Mouse (Mus musculus) embryo, embryonic 10.5 days (tissue): Measurements from ENCODE around the gene Podxl2.

ENCODE experiments used
- DNase-seq: peaks from one replicate; pipeline ENCODE4 v3.0.0-alpha.2; 2015; ENCODE audit warnings: low spot score

Podxl2 gene

DNA sequence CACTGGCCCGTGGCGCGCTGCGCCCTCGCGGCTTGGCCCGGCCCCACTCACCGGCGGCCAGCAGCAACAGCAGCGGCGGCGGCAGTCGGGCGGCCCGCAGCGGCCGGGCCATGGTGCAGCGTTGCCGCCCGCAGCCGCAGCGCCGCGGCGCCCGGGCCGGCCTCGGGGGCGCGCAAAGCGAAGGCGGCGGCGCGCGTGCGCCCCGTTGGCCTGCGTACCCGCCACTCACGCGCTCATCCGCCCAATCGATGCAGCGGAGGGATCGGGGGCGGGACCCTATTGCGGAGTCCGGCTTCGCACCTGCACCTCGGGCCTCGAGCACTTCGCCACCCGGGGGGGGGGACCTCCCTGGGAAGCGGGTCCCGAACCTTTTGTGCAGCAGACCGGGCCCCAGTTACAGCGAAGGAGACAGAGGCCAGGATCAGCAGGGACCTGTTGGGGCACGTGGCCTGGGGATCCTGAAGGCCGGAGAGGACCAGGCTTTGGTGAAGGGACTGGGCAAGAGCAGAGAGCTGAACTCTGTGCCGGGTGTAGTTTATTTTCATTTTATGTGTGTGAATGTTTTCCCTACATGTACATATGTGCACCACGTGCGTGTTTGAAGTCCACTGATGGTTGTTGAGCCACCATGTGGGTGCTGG lies at the start of gene Podxl2:
TSS of gene Podxl2 (minus strand) at position 177 of the 641 bp plus-strand sequence.
- DNase-seq, result peak; percentile 89

DNA sequence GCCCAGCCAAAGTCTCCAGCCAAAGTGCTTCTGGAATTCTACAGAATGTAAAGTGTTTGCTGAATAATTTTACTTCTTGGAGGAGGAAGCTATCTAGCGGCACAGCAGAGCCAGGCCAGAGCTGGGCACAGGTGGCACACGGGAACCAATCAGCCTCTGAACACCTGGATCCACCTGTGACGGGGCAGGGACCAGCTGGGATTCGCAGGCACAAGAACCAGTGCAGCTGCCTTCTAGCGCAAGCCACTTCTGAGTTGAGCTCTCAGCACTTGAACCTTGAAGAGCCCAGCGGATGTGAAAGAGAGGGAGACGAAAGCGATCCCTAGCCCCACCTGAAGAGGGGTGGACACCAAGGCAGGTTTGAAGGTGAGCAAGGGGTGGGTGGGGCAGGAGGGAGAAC lies 44.0 kb upstream of the Podxl2 start:
- no peak for DNase-seq

DNA sequence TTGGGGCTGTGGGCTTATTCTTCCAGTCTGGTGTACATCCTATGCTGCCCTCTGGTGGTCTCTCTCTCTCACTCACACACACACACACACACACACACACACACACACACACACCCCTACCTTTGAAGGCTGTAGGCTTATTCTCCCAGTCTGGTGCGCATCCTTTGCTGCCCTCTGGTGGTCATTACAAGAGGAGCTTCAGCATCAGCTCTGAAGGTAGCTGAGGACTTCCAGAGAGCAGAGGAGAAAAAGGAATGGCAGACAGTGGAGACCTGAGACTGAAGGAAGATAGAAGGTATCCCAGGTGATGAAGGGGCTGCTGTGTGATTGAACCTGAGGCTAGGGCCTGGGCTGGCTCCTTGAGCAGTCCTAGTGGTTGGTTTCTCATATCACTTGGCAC lies 41.3 kb upstream of the Podxl2 start:
- peak; percentile 71 for DNase-seq

DNA sequence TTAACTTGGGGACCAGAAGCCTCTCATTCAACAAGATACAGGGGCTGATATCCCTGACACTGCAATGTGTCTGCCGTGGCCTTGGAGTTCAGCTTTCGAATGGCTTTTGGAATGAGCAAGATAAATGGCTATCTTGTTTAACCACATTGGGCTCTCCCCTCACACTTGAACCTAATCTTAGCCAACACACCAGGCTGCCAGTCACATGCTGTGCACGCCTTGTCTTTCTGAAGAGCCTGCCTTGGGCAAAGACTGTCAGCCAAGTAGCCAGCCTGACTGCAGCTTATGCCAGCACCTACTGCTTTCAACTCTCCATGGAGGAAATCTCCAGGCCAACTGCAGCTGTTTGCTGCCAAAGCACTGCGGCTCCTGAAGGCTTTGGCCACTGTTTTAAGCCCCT lies 40.7 kb upstream of the Podxl2 start:
- DNase-seq, result no peak

DNA sequence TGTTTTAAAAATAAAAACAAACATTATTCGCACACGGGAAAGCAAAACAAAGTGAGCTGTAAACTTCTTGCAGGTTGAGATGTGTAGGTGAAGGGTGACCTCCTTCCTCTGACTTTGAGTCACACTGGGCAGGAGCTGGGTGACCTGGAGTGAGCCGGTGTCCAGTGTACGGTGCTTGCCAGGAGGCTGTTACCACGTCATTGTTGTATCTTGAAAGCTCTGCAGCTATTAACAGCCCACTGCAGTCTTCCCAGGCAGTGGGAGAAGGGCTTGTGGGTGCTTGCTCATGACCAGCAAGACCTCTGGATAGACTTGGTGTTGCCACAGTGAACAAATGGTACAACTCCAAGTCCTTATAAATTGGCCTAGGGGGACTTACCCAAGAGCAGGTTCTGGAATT lies 40.0 kb upstream of the Podxl2 start:
- DNase-seq, result no peak

DNA sequence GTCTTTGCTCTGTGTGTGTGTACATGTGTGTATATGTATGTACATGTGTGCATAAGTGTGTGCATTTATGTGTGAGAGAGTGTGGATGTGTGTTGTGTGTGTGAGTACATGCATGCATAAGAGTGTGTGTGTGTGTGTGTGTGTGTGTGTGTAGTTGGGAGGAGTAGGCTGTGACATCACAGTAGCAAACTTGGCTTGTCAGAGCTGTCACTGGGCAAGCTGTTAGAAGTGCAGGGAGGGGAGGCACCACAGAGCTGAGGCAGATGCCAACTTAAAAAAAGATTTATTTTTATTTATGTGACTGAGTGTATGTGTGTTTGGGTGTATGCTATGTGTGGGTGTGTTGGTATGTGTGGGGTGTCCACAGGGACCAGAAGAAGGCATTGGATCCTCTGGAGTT lies 38.6 kb upstream of the Podxl2 start:
- DNase-seq, result no peak

DNA sequence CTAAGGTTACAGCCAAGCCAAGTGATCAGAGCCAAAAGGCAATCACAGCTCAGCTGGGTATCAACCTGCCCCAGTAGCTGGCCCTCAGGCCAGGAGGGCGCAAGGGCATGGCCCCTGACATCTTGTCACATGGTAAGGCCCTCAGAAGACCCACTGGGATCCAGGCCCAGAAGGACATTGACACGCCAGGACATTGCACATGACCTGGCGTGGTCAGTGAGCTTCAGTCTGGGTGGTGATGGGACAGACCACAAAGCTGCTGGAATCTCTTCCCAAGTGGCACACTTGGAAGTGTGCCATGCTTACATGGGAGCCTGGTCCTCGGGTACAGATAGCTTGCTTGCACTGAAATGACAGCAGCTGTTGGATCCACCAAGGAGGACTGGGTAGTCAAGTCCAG lies 38.2 kb upstream of the Podxl2 start:
- DNase-seq, result no peak

DNA sequence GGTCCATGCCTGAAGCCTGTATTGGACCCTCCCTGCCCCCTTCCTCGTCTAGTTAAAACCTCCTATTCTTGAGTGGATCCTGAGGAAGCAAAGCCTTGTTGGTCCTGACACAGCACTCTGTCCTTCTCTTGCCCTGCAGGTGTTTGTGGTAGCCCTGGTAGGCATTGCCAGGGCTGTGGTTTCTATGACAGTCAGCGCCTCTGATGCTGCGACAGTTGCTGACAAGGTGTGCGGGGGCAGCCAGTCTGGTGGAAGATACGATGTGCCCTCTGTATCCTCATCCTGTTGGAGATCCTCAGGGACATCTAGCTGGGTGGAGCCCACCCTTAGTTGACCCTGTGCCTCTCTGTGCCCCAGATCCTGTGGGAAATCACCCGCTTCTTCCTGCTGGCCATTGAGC lies 34.3 kb upstream of the Podxl2 start:
- DNase-seq, result no peak

DNA sequence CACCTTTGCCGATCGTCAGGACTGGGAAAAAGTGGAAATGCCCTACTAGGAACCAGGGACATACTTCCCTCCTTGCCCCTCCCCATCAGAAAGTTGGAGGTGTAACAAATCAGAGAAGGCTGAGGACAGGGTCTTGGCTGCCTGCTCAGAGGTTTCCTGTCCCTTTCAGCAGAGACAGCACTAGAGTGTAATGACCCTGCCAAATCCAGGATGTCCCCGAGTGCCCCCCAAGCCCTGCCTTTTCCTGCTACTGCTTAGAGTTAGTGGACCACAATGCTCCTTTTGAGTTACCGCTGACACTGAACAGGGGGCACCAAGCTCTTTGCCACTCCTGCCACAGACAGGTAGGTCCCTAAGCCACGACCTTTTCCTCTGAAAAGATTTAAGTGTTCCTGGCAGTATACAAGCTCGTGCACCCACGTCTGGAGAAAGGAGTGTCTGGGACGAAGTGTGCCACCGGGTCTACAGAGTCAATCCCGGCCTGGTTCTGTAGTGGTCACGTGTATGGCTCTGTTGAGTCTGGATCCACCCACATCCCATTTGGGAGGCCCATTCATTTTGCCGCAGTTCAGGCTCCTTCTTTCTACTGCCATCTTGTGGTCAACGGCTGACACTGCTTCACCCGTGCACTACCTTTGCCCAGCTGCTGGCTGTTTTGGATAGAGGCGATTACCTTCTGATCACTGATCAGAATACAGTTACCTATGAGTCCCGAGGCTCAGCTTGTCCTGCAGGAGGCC lies 31.7 kb upstream of the Podxl2 start:
- peak; percentile 89 for DNase-seq

DNA sequence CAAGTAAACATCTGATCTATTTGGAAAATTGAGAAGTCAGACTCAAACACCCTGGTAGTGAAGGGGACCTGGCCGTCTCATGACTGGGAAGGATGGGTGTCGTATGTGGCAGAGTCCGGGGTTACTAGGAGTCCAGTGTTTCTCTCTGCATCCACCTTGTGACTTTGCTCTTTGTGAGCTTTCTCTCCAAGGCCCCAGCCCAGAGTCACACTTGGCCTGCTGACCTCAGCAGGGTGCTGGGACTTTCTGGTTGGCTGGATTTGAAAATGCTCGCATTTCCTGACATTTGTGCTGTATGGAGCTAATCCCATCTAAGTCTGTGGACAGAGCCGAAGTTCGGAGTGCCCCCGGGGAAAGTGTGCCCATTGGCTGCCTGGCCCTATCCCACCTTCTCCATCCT lies 30.2 kb upstream of the Podxl2 start:
- no peak for DNase-seq

DNA sequence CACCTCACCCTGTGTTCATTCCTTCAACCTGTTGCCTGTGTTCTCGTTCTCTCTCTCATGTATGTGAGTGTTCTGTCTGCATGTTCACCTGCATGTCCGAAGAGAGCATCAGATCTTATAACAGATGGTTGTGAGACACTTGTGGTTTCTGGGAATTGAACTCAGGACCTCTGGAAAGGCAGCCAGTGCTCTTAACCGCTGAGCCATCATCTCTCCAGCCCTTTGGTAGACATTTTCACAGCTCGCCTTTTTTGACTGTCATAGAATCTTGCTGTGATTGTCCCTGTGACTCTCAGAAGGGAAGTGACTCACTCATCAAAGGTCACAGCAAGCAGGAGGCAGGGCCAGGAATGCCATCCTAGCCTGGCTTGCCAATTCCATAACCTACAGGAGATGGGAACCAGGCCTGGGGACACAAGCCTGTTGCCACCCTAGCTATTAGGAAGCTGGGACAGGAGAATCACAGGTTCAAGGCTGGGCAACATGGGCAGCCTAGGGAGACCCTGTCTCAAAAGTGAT lies 29.7 kb upstream of the Podxl2 start:
- no peak for DNase-seq

DNA sequence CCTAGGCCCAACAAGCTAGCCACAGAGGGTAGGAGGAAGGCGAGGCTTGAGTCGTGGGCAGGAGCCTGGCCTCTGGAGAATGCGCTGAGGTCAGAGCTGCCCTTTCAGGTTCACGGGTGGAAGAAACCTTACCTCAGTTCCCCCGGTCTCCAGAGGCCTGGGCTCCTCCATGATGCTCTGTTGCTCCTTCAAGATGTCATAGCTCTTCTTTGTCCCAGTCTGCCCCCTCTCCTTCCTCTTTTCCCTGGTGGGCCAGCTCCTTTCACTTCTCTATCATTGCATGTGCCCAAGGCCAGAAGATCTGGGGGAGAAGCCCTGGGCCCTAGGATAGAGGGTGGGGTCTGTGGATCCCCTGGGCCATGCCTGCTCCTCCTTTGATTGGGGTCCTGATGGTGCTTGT lies 28.9 kb upstream of the Podxl2 start:
- DNase-seq, result no peak

DNA sequence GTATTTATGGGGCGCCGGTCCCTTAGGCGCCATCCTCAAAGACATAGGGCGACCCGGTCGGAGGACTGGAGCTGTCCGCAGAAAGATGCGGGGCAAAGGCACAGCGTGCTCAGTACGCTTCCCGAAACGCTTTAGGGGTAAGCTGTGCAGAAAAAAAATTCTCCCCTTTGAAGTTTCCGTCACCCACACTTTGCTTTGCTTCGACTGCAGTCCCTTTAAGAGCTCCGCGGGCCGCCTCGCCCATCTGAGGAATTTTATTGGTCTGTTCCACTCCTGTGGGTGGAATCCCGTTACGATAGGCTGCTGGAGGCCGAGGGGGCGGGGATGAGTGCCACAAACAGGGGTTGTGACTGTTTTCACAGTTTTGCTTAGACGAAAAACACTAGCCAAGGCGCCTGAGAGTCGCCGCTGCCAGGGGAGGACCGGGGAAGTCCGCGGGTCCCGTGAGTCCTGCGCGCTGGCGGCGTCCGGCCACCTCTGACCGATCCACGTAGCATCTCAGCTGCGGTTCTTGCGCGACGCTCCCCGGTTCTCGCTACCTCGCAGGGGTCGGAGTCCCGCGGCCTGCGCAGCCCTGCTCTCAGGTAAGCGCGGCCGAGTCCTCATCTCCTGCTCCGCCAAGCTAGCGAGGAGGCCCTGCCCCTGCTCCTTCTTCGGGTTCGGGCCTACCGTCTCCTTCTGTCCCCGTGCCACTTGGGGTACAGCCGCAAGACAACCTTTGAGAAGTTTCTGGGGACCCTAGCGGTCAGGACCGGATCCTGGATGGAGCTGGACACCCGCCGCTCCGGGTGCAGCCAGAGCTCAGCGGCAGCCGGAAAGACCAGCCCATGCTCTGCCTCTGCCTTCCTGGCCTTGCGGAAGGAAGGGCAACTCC lies 27.3 kb upstream of the Podxl2 start, which contains the start of gene Tpra1:
TSS of gene Tpra1 (plus strand) at position 305 of the 874 bp plus-strand sequence.
- DNase-seq, result peak; percentile 98

DNA sequence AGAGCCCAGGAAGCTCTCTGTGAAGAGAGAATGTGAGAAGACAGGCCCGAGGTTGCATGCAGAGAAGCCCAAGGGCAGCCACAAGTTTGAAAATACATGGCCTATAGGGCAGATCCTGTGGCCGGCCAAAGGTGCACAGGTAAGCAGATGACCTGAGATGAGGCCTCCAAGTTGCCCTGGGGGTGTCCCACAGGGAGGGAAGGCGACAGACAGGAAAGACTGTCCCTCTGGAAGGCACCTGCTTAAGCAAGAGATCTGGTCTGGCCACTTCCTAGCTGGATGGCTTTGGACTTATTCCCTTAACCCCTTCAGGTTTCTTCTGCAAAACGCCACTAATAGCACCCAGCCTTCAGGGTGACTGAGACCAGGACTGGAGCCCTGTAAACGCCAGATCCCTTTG lies 26.6 kb upstream of the Podxl2 start:
- peak; percentile 39 for DNase-seq

DNA sequence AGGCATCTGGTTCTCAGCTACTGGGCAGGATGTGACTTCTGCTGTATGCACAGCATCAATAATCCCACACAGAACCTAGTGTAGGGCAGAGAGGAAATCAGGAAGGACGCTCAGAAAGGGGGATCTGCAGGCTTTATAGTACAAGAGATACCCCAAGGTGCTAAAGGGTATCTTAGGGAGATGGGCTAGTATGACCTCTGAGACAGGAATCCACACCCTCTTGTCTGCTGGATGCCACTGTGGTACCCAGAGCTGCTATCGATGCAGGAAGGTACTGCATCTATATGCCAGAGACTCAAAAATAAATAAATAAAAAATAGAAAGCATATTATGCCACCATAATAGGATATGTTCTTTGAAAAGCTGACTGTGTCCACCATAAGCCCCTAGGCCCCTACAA lies 24.8 kb upstream of the Podxl2 start:
- DNase-seq, result no peak

DNA sequence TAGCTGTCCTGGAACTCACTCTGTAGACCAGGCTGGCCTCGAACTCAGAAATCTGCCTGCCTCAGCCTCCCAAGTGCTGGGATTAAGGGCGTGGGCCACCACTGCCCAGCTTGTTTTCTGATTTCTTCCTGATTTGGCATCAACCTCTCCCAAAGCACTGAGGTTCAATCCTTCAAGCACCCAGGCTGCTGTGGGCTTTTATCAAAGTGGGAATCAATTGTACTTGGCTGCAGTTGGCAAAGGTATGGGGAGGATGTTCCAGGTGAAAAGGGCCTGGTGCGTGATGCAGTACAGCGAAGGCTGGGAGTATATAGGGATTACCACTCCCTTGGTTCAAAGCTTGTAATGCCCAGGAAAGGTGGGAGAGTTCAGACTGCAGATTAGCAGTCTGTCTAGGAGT lies 24.2 kb upstream of the Podxl2 start:
- DNase-seq, result no peak

DNA sequence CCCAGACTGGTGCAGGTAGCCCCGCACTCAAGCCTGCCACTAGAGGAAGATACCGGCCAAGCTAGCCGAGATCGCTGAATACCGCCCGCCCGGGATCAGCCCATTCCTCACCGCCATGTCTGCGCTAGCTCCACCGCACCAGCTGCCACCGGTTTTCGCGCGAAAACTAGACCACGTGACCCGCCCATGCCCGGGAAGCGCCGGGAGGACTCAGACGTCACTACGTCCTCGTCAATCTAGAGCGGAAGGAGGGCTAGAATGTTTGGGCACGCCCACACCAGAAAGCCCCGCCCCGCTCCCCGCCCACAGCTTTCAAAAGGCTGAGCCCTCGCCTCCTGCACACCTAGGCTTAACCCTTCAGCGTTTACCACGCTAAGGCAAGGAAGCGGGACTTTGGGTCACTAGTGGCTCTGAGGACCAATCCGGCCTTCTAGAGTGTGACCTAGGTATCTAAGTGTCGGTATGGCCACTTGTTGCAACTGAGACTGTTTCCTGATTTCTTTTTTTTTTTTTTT lies 23.7 kb upstream of the Podxl2 start, which contains the start of gene Mcm2:
TSS of gene Mcm2 (minus strand) at position 247 of the 515 bp plus-strand sequence.
- peak; percentile 98 for DNase-seq

DNA sequence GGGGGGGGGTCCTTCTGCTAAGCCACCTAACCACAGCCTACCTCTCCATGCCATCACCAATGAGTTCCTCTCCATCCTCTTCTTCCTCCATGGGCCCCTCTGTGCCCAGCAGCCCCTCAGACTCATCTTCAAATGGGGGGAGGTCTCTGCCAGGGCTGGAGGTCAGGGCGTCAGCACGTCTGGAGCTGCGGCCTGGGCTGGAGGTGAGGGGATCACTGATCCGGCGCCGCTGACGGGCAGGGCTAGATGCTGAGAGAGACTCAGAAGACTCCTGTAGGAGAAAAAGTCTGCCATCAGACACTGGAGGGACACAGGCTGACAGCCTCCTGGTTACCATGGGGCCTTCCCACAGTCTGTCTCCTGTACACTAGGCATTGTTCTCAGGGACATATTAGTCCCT lies 22.4 kb upstream of the Podxl2 start:
- no peak for DNase-seq

DNA sequence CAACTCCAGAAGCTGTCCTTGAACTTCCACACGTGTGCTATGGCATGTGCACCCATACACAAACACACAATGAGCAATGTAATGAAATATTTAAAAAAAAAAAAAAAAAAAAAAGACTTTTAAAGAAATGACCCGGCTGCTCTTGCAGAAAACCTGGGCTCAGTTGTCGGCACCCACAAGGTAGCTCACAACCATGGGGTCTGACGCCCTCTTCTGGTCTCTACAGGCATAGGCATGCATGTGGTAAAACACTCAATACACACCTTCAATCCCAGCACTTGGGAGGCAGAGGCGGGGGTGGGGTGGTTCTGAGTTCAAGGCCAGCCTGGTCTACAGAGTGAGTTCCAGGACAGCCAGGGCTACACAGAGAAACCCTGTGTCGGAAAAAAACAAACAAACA lies 21.1 kb upstream of the Podxl2 start:
- DNase-seq, result no peak

DNA sequence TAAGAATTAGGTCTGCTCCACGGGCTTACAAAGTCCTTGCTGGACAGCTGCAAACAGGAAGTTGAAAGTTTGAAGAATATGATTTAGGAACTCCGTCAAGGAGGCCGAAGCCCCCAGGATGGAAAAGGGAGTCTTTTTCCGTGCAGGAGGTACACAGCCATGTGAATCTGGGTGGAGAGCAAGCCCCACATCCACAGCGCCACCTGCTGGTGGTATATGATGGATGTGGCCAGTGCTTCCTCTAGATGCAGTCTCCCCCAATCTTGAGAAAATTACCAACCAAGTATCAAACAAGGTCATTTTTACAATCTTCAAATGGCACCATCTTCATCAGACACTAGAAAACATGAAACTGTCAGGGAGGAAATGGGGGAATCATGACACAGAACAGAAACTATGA lies 18.7 kb upstream of the Podxl2 start:
- peak; percentile 70 for DNase-seq

DNA sequence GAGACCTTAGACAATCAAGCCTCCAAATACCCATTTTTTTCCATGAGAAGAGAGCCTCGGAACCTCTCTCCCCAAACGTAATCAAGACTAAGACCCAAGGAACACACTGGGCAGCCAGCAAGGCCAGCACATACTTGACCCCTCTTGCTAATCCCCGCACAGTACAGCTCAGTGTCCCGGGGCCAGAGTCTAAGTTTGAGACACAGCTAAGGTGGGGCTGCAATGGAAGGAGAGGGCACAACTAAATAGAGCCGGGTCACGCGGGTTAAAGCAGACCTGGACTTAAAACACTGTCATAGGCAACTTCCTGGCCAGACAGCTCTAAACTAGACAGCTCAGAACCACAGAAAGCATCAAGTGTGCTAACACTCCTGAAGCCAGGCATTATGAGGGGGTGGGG lies 16.0 kb upstream of the Podxl2 start:
- DNase-seq, result no peak

DNA sequence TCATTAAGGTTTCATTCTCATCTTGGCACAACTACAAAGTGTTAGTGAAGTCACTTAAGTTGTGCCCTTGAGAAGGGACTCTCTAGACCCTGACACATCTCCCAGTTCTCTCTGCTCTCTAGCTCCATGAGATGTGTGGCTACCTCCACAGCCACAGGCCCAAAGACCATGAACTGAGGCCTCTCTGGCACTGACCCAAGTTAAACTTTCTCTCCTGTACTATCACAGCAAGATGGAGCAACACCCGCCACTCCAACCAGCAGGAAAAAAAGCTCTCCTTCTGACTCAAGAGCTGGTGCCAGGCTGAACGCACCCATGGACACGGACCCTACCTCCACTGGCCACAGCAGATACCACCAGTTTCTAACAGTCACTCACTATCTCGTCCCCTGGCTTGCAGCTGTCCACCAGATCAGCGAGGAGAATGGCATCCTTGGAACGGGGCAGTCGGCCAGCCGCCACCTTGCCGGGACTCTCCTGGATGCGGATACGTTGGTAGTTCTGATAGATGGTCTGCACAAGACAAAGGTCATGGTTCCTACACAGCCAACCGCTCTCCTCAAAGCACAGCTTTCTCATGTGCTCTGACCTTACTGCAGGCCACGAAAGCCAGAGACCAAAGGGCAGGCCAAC lies 14.7 kb upstream of the Podxl2 start:
- no peak for DNase-seq
